Mouse (Mus musculus) mesoderm, embryonic 11.5 days (tissue): Measurements from ENCODE around the gene Tmsb15a.
"Not testable (repeated sequence)": the region's sequence is repeated elsewhere in the genome, so short reads cannot be mapped to it uniquely, and the experiment has no call there.

ENCODE experiments used
- DNase-seq: peaks from one replicate; pipeline ENCODE4 v3.0.0-alpha.2; 2012; ENCODE audit warnings: low read depth, low spot score

Tmsb15a gene

DNA sequence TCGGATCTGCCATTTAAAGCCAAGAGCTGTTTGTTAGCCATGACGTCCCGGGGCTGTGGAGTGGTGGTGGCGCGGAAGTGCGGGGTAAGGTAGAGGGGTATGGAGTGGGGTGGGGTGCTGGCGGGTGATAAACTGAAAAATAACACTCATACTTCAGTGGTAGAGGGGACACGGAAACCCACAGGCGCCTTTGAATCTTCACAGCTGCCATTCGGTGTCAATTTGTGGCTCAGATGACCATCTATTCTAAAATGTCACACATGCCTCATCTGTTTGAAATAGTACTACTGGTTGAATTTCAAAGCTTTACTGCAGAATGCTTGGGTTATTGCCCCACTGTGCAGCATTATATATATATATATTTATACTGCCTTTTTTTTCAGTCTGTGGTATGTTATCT lies at the start of gene Tmsb15a:
Gene Tmsb15a (minus strand): TSS at position 101 of the 400 bp plus-strand sequence.
- DNase-seq = no peak

DNA sequence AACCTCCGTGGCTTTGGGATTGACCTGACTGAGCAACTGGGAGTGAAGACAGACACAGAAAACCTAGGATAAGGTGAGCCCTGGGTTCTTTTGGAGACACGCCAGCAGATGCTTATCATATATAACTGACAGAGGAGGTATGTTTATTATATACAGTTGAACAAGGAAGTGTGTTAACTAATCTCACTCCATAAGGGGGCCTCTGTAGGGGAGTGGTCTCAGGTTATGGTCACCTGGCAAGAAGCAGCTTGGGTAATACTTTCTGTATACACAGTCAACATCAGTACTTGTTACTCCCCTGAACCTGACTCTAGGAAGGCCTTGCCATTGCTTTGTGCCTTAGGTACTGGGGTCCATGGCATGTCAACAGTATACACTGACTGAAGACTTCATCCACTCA lies 43.5 kb upstream of the Tmsb15a start:
- no peak for DNase-seq

DNA sequence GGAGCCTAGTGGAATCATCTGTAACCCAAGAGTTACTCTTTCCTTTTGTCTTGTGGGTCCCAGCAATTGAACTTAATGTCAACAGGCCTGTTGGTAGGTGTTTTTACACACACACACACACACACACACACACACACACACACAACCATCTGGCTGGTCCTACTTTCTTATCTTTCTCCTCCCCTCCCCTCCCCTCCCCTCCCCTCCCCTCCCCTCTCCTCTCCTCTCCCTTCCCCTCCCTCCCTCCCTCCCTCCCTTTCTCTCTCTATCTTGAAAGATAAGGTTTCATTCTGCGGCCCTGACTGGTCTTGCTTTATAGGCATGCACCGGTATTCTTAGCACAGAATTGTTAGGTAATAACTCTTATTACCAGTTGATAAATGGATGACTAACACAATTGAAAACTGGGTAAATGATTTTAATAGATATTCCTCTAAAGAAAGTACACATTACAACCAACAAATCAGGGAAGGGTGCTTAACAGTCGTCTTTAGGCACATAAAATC lies 43.0 kb upstream of the Tmsb15a start:
- no peak for DNase-seq

DNA sequence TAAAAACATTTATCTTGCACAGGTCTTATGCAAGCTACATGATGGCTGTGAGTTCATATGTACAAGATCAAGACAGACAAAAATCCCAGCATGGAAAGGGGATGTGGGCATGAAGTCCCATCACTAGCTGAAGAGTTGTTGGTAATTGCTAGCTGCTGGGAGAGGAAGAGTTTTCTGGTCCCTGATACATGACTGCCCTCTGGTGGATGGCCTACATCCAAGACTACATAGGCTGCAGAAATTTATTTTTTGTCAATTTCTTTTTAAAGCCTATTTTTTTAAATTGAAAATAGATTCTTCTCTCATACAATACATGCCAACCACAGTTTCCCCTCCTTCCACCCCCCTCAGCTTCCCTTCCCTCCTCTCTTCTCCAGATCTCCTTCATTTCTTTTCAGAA lies 36.6 kb upstream of the Tmsb15a start:
- peak; percentile 31 for DNase-seq

DNA sequence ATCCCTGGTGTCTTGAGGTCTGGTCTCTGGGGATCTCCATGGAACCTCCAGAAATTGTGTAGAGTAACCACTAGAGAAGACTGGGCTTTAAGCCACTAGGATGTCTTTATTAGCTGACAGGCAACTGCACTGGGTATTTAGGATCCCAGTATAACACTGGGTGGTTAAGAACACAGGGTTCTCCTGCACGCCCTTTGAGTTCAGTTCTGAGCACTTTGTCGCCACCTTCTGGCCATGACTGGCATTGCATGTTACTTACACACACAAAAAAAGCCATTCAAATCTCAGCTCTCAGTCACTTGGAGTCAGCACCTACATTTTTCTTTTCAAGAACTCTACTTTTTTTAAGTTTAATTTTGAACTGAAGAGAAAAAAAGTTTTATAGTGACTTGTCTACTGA lies 27.8 kb upstream of the Tmsb15a start:
- DNase-seq = peak; percentile 73

DNA sequence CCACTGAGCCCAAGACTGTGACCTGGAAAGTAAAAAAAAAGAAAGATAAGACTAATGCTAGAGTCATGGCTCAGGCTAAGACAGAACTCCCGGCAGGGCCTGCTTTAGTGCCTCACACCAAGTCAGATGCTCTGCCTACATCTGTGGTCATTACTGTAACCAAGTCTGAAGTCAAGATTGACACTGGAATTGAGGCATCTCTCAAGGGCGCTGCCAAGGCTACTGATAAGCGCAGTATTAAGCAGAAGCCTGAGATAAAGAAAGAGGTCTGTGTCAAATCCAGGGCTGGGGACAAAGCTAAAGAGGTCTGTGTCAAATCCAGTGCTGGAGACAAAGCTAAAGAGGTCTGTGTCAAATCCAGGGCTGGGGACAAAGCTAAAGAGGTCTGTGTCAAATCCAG lies 20.3 kb upstream of the Tmsb15a start:
- not testable (repeated sequence) for DNase-seq

DNA sequence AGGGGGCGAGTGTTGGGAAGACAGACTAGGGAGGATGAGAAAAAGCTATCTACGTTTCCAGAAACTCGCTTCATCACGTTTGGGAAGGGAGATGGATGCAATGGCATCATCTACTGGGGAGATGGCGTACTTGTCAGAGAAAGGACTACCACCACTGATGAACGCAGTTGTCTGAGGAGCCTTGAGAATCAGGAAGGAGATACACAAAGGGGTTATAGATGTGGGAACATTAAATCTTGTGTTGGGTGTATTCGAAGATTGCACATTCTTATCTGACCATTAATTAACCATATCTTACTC lies 17.9 kb upstream of the Tmsb15a start:
- DNase-seq = no peak

DNA sequence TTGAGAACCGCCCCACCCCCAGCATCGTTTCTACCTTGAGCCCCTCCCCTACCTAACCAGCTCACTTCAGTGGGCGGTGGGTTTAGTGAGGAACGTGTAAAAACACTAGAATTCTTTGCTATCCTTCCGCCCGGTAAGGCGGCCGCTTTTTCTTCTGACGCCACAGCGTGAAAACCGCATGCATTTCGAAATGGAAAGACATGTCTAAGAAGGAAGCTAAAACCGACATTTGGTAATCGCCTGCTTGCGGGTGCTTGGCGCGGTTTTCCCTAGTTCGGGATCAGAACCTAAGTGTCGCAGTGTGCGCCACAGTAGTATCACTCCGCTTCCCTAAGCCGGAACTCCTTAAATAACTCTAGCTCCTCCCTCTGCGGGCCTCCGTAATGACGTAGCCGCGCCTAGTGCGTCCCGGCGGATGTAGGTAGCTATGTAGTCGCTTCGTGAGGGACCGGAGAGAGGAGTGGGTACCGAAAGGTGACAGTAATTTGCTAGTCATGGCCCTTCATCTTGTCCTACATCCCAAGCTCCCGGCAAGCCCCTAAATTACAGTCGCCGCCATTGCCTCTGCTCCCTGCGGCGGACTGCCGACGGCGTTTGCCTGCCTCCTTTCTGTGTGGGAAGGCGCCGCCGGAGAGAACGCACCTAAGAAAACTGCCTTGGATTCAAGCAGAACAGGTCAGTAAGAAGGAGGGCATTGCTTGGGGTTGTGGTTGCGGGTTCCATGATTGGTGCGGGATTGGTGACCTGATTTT lies 17.4 kb upstream of the Tmsb15a start, which contains the start of the genes Armcx5 and Gprasp1:
Gene Armcx5 (plus strand): TSS at position 430 of the 752 bp plus-strand sequence.
Gene Gprasp1 (plus strand): TSS at position 430 of the 752 bp plus-strand sequence.
- DNase-seq = peak; percentile 88

DNA sequence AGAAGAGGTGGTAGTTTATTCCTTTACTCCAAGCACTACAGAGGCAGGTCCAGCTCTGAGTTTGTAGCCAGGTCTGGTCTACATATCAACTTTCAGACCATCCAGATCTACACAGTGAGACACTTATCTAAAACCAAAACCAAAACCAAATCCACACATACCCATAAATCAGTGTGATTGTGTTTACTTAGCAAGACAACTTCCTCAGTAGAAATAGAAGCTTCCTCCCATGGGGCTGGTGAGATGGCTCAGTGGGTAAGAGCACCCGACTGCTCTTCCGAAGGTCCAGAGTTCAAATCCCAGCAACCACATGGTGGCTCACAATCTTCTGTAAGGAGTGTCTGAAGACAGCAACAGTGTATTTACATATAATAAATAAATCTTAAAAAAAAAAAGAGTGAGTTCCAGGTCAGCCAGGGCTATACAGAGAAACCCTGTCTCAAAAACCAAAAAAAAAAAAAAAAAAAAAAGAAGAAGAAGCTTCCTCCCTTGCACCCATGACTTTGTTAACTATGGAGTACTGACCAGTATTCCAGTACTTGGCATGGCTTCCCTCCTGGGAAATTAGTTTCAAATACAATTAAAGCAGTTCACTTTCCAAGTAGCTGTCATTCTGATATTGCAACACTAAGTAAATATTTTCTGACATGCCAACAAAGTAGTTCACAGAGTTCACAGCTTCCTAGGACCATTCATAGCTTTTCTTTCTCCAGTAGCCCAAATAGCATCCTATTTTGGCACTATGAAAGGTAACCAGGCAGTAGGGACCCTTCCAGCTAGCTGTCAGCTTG lies 13.9 kb upstream of the Tmsb15a start:
- DNase-seq = no peak

DNA sequence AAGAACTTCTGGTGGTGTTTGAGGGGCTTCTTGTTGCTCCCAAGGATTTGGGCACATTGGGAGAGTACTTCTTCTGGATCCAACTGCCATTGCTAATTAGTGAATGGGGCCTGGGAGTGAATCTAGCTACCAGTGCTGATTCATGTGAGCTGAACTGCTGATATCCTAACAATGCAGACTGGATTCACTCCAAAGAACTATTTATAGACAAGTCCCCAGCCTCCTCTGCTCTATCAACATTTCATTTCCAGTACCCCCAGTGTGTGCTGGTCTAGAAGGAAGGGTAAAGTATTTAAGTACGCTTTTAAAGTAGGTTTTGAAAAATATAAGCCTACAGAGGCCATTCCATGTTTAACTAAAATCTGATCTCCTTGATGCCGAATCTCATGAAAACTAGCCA lies 12.2 kb downstream of the Tmsb15a start:
- DNase-seq = no peak

DNA sequence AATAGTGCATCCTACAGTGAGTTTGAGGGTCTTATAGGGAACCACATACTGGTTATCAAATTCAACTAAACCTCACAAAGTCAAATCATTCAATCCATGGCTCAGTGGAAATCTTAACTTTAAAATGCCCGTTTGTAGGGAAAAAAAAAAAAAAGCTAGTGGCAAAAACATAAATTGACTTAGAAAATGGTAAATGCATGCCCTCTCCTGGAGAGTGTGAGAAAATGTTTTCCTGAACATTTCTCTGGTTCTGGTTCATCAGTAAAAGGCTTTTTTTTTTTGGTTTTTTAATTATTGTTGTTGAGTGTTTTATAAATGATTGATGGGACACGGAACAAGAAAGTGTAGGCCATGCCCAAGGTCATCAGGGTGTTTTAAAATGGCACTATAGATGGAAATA lies 20.7 kb downstream of the Tmsb15a start:
- no peak for DNase-seq

DNA sequence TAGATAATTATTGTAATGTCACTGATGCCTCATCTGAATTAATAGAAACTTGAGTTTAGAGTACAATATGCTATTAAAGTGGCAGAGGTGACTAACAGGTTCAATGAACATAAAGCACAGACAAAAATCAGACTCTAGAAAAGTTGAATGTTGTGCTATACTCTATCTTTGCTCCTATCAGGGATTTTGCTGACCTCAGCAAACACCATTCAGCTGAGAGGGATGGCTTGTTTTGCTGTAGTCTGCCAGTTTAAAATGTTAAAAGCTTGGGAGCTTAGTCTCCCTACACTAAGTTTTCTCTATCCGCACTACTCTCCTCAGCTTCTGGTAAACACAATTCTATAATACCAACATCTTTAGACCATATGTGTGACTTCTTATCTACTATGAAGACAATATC lies 21.9 kb downstream of the Tmsb15a start:
- no peak for DNase-seq

DNA sequence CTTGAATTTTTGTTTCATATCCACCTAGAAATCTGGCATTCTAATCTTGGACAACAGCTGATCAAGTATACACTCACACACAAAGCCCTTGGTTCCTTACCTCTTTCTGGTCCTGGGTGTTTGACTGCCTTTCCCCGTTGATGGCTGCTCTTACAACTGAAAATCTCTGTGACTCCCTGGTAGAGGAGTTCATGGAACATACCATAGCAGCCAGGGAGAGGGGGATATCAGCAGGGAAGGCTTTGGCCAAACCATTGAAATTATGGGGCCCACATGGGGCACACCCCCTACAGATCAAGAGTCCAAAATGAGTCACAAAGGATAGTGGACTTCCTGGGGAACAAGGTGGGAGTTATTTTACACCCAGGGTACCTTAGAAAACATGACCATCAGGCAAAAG lies 31.4 kb downstream of the Tmsb15a start, which contains the start of gene Tcp11x2:
Gene Tcp11x2 (minus strand): TSS at position 158 of the 400 bp plus-strand sequence.
- no peak for DNase-seq

DNA sequence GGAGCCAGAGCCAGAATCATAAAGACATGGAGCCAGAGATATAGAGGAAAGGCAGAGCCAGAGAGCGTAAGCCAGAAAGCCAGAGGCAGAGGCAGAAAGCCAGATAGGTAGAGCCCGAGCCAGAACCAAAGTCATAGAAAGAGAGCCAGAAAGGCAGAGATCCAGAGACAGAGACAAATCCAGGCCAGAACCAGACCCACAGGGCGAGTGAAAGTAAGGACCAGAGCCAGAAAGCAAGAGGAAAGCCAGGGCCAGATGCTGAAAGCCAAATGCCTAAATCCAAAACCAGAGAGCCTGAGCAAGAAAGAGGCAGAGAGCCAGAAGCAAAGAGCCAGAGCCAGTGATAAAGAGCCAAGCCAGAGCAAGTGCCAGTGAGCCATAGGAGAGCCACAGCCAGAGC lies 37.3 kb downstream of the Tmsb15a start:
- no peak for DNase-seq

DNA sequence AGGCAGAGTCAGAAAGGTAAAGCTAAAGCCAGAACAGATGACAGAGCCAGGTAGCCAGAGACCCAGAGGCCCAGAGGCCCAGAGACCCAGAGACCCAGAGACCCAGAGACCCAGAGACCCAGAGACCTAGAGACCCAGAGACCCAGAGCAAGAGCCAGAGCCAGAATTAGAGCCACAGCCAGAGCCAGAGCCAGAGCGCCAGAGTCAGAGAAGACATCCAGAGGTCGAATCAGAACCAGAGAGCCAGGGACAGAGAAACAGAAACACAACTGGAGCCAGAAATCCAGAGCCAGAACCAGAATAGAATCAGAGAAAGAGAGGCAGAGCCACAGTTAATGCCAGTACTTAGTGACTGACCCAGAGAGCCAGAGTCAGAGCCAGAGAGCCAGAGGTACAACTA lies 43.2 kb downstream of the Tmsb15a start:
- DNase-seq = no peak
